Mouse (Mus musculus) hindbrain, embryonic 15.5 days (tissue): ENCODE results near the gene Cabin1. TPM values are rescaled to one million over a fixed set of nuclear protein-coding genes. Genes with fewer than 3 reads are reported as not detected.
"Not testable (repeated sequence)": the region's sequence is repeated elsewhere in the genome, so short reads cannot be mapped to it uniquely, and the experiment has no call there.

Experiments
- ATAC-seq: fragments of 200-750 bp; cut with Nextera tagmentation; 2 replicates; pipeline ENCODE4 v1.8.0; 2017; ENCODE audit warnings: low read depth, moderate number of reproducible peaks, moderate TSS enrichment; ENCODE audit not compliant: low FRiP score
- H3K27ac ChIP-seq: fragments of 300-500 bp; sonication (generic); replicated peaks from 2 replicates; pipeline ENCODE4 v1.5.1; 2015; ENCODE audit warnings: mild to moderate bottlenecking, inconsistent platforms
- H3K27me3 ChIP-seq: fragments of 300-500 bp; sonication (generic); 2 replicates; pipeline ENCODE4 v1.6.1; 2015; ENCODE audit warnings: control low read depth, inconsistent platforms
- H3K36me3 ChIP-seq: fragments of 300-500 bp; sonication (generic); 2 replicates; pipeline ENCODE4 v1.6.1; 2015; ENCODE audit warnings: control low read depth, inconsistent platforms
- H3K4me1 ChIP-seq: fragments of 300-500 bp; sonication (generic); replicated peaks from 2 replicates; pipeline ENCODE4 v1.6.1; 2015; ENCODE audit warnings: control low read depth, inconsistent platforms
- H3K4me2 ChIP-seq: fragments of 300-500 bp; sonication (generic); 2 replicates; pipeline ENCODE4 v1.6.1; 2015; ENCODE audit warnings: moderate library complexity, mild to moderate bottlenecking, inconsistent platforms
- H3K4me3 ChIP-seq: fragments of 300-500 bp; sonication (generic); 2 replicates; pipeline ENCODE4 v1.5.1; 2015; ENCODE audit warnings: mild to moderate bottlenecking, inconsistent platforms
- H3K9ac ChIP-seq: fragments of 300-500 bp; sonication (generic); 2 replicates; pipeline ENCODE4 v1.6.1; 2015; ENCODE audit warnings: inconsistent platforms
- H3K9me3 ChIP-seq: fragments of 300-500 bp; sonication (generic); 2 replicates; pipeline ENCODE4 v1.6.1; 2016; ENCODE audit warnings: control low read depth, inconsistent platforms
- WGBS: fragments of 180-500 bp; shearing (Covaris S2); methylation state at CpG from one replicate; pipeline ENCODE4 v1.1.7; 2015; 5-methylcytosine and 5-hydroxymethylcytosine counted together
- polyA plus RNA-seq: library from polyadenylated mRNA; unstranded; fragments of >200 nt; fragmentation: Nextera tagmentation; extraction: Ambion mirVana; gene quantifications from 2 replicates; pipeline ENCODE4 v1.2.1, GENCODE M21; 2015

The Cabin1 gene
- polyA plus RNA-seq, 1 experiment from 2014 or later, result 40.0 TPM

GRCm38 (mm10) chr10:75780769-75781578, 16.8 kb upstream of the Cabin1 start, which contains the start of the genes Gm20441 and Gstt3:
Gene Gm20441, minus strand, starts transcription at chr10:75780954.
Gene Gstt3, minus strand, starts transcription at chr10:75781414.
- no peak within 1 kb of the TSS for H3K27ac ChIP-seq
- ATAC-seq, result peak; percentile 42; the same call in 1 of the 2 replicates
- peaks cover 50% of the 10 kb centered on the region for H3K27me3 ChIP-seq
- no peaks in the 10 kb centered on the region for H3K36me3 ChIP-seq
- peak within 1 kb of the TSS; percentile 40 for H3K4me3 ChIP-seq
- H3K4me2 ChIP-seq, result peak within 1 kb of the TSS; percentile 91
- 2% methylated on average over 28 of the region's 28 CpGs for WGBS
- H3K9ac ChIP-seq, result peak within 1 kb of the TSS; percentile 36
- peaks cover 12% of the 10 kb centered on the region for H3K4me1 ChIP-seq
- no peaks in the 10 kb centered on the region for H3K9me3 ChIP-seq

- Histone ChIP-seq H3K27me3 (peaks cover 53% of the 10 kb centered on the region), H3K4me2 (no peak overlapping the region), H3K9me3 (no peaks in the 10 kb centered on the region), H3K9ac (no peak overlapping the region), H3K36me3 (no peaks in the 10 kb centered on the region), H3K4me3 (no peak overlapping the region), H3K27ac (no peak overlapping the region), H3K4me1 (peaks cover 12% of the 10 kb centered on the region)
- no peak for ATAC-seq
- WGBS, result 44% methylated on average over 15 of the region's 15 CpGs
Measured at GRCm38 (mm10) chr10:75779206-75780174, 15.3 kb upstream of the Cabin1 start.

- H3K9me3 ChIP-seq, result no peaks in the 10 kb centered on the region
- 93% methylated on average over 2 of the region's 2 CpGs for WGBS
- no peak for ATAC-seq
- H3K4me2 ChIP-seq, result no peak overlapping the region
- peaks cover 13% of the 10 kb centered on the region for H3K4me1 ChIP-seq
- no peak overlapping the region for H3K27ac ChIP-seq
- no peak overlapping the region for H3K4me3 ChIP-seq
- no peaks in the 10 kb centered on the region for H3K36me3 ChIP-seq
- H3K9ac ChIP-seq, result no peak overlapping the region
- peaks cover 53% of the 10 kb centered on the region for H3K27me3 ChIP-seq
Measured at GRCm38 (mm10) chr10:75777885-75778284, 13.7 kb upstream of the Cabin1 start.

- H3K36me3 ChIP-seq, result no peaks in the 10 kb centered on the region
- WGBS, result 89% methylated on average over 6 of the region's 6 CpGs
- no peak overlapping the region for H3K9ac ChIP-seq
- no peak overlapping the region for H3K27ac ChIP-seq
- no peaks in the 10 kb centered on the region for H3K9me3 ChIP-seq
- H3K27me3 ChIP-seq, result peaks cover 40% of the 10 kb centered on the region
- H3K4me3 ChIP-seq, result no peak overlapping the region
- no peak overlapping the region for H3K4me2 ChIP-seq
- peaks cover 21% of the 10 kb centered on the region for H3K4me1 ChIP-seq
- ATAC-seq, result no peak
Measured at GRCm38 (mm10) chr10:75776562-75776961, 12.4 kb upstream of the Cabin1 start.

GRCm38 (mm10) chr10:75774587-75774986, 10.4 kb upstream of the Cabin1 start:
- WGBS, result 94% methylated on average over 9 of the region's 9 CpGs
- Histone ChIP-seq H3K9me3 (no peaks in the 10 kb centered on the region), H3K36me3 (no peaks in the 10 kb centered on the region), H3K27me3 (peaks cover 20% of the 10 kb centered on the region), H3K9ac (no peak overlapping the region), H3K4me2 (no peak overlapping the region), H3K27ac (no peak overlapping the region), H3K4me3 (no peak overlapping the region), H3K4me1 (peaks cover 9% of the 10 kb centered on the region)
- no peak for ATAC-seq

GRCm38 (mm10) chr10:75774102-75774501, 10.0 kb upstream of the Cabin1 start:
- H3K27me3 ChIP-seq, result peaks cover 15% of the 10 kb centered on the region
- no peak for ATAC-seq
- no peak overlapping the region for H3K4me2 ChIP-seq
- H3K4me3 ChIP-seq, result no peak overlapping the region
- WGBS, result 95% methylated on average over 5 of the region's 5 CpGs
- no peak overlapping the region for H3K9ac ChIP-seq
- no peaks in the 10 kb centered on the region for H3K9me3 ChIP-seq
- H3K36me3 ChIP-seq, result no peaks in the 10 kb centered on the region
- no peak overlapping the region for H3K27ac ChIP-seq
- peaks cover 9% of the 10 kb centered on the region for H3K4me1 ChIP-seq

GRCm38 (mm10) chr10:75772795-75773664, 8.9 kb upstream of the Cabin1 start, which contains the start of gene Ddt:
Gene Ddt, minus strand, starts transcription at chr10:75773414.
- H3K27ac ChIP-seq, result no peak within 1 kb of the TSS; the same call in 1 of the 2 replicates
- under 1% methylated on average over 47 of the region's 47 CpGs for WGBS

GRCm38 (mm10) chr10:75767756-75768155, 3.6 kb upstream of the Cabin1 start:
- not testable (repeated sequence) for H3K27me3 ChIP-seq, H3K9ac ChIP-seq, H3K27ac ChIP-seq, H3K9me3 ChIP-seq, H3K36me3 ChIP-seq, ATAC-seq, H3K4me3 ChIP-seq, H3K4me2 ChIP-seq
- 44% methylated on average over 5 of the region's 5 CpGs for WGBS
- peaks cover 18% of the 10 kb centered on the region for H3K4me1 ChIP-seq

More at GRCm38 (mm10) chr10:75772795-75773664, 8.9 kb upstream of the Cabin1 start, which contains the start of gene Ddt:
- peak within 1 kb of the TSS; percentile 98 for H3K4me2 ChIP-seq
- peaks cover 9% of the 10 kb centered on the region for H3K4me1 ChIP-seq
- H3K27me3 ChIP-seq, result peaks cover 8% of the 10 kb centered on the region; the same call in 1 of the 2 replicates
- H3K36me3 ChIP-seq, result no peaks in the 10 kb centered on the region
- peak within 1 kb of the TSS; percentile 59 for H3K9ac ChIP-seq
- H3K4me3 ChIP-seq, result peak within 1 kb of the TSS; percentile 66
- H3K9me3 ChIP-seq, result no peaks in the 10 kb centered on the region
- peak; percentile 97 for ATAC-seq

- H3K9ac ChIP-seq, result no peak overlapping the region
- no peak overlapping the region for H3K27ac ChIP-seq
- H3K9me3 ChIP-seq, result no peaks in the 10 kb centered on the region
- H3K27me3 ChIP-seq, result no peaks in the 10 kb centered on the region
- peaks cover under 1% of the 10 kb centered on the region; the same call in 1 of the 2 replicates for H3K36me3 ChIP-seq
- no peak for ATAC-seq
- 90% methylated on average over 6 of the region's 6 CpGs for WGBS
- no peak overlapping the region for H3K4me3 ChIP-seq
- H3K4me2 ChIP-seq, result no peak overlapping the region
- H3K4me1 ChIP-seq, result peaks cover 17% of the 10 kb centered on the region
Measured at GRCm38 (mm10) chr10:75766856-75767255, 2.7 kb upstream of the Cabin1 start.

- H3K27me3 ChIP-seq, result no peaks in the 10 kb centered on the region
- peak overlapping the region; percentile 37 for H3K9ac ChIP-seq
- 1% methylated on average over 27 of the region's 27 CpGs for WGBS
- ATAC-seq, result peak; percentile 7
- peaks cover 21% of the 10 kb centered on the region for H3K4me1 ChIP-seq
- H3K9me3 ChIP-seq, result no peaks in the 10 kb centered on the region
- H3K4me3 ChIP-seq, result peak overlapping the region; percentile 99
- H3K4me2 ChIP-seq, result peak overlapping the region; percentile 84
- H3K27ac ChIP-seq, result peak overlapping the region; percentile 85
- H3K36me3 ChIP-seq, result peaks cover 7% of the 10 kb centered on the region; the same call in 1 of the 2 replicates
Measured at GRCm38 (mm10) chr10:75764519-75765473, 655 bp upstream of the Cabin1 start.
